Mouse (Mus musculus): ENCODE measurements around the gene Chrna5. TPM values are rescaled to one million over a fixed set of nuclear protein-coding genes. Genes with fewer than 3 reads are reported as not detected.

Chrna5 gene
- polyA plus RNA-seq, 1 experiment from 2014 or later = 4.9 TPM

- Histone ChIP-seq H3K9ac (ENCODE audit: low read depth, low read length) (no peak overlapping the region), H3K4me2 (replicated peaks; ENCODE audit: low read depth, low read length) (no peak overlapping the region), H3K4me1 (replicated peaks; ENCODE audit: control insufficient read depth, insufficient read depth, low read length) (no peaks in the 10 kb centered on the region), H3K9me3 (ENCODE audit: control insufficient read depth, low read length) (no peaks in the 10 kb centered on the region), H3K27me3 (ENCODE audit: control insufficient read depth, insufficient read depth, low read length) (no peaks in the 10 kb centered on the region), H3K36me3 (ENCODE audit: control insufficient read depth, insufficient read depth, low read length) (0 out of 2 replicates have a peak, but pooled peaks cover 2% of the 10 kb centered on the region), H3K27ac (ENCODE audit: low read depth, low read length) (no peak overlapping the region), H3K4me3 (ENCODE audit: low read depth, low read length) (no peak overlapping the region)
- ATAC-seq (ENCODE audit: low FRiP score) (no peak), DNase-seq (ENCODE audit: low spot score) (no peak)
- WGBS = 96% methylated on average over 4 of the region's 4 CpGs
Observed at GRCm38 (mm10) chr9:54961059-54961458, 19.6 kb upstream of the Chrna5 start.

GRCm38 (mm10) chr9:54963669-54964068 lies 17.0 kb upstream of the Chrna5 start:
- H3K27me3 ChIP-seq (ENCODE audit: control insufficient read depth, insufficient read depth, low read length) = no peaks in the 10 kb centered on the region
- ATAC-seq (ENCODE audit: low FRiP score) (no peak), DNase-seq (ENCODE audit: low spot score) (no peak)
- H3K27ac ChIP-seq (ENCODE audit: low read depth, low read length) = no peak overlapping the region
- H3K4me2 ChIP-seq (replicated peaks; ENCODE audit: low read depth, low read length) = no peak overlapping the region
- 0 out of 2 replicates have a peak, but pooled peaks cover 2% of the 10 kb centered on the region for H3K36me3 ChIP-seq (ENCODE audit: control insufficient read depth, insufficient read depth, low read length)
- no peaks in the 10 kb centered on the region for H3K9me3 ChIP-seq (ENCODE audit: control insufficient read depth, low read length)
- no peaks in the 10 kb centered on the region for H3K4me1 ChIP-seq (replicated peaks; ENCODE audit: control insufficient read depth, insufficient read depth, low read length)
- H3K4me3 ChIP-seq (ENCODE audit: low read depth, low read length) = no peak overlapping the region
- no peak overlapping the region for H3K9ac ChIP-seq (ENCODE audit: low read depth, low read length)

- no peaks in the 10 kb centered on the region for H3K4me1 ChIP-seq (replicated peaks; ENCODE audit: control insufficient read depth, insufficient read depth, low read length)
- H3K9ac ChIP-seq (ENCODE audit: low read depth, low read length) = no peak overlapping the region
- no peak overlapping the region for H3K4me2 ChIP-seq (replicated peaks; ENCODE audit: low read depth, low read length)
- H3K36me3 ChIP-seq (ENCODE audit: control insufficient read depth, insufficient read depth, low read length) = no peaks in the 10 kb centered on the region
- ATAC-seq (ENCODE audit: low FRiP score) (no peak), DNase-seq (ENCODE audit: low spot score) (no peak)
- no peak overlapping the region for H3K4me3 ChIP-seq (ENCODE audit: low read depth, low read length)
- 62% methylated on average over 8 of the region's 8 CpGs for WGBS
- H3K9me3 ChIP-seq (ENCODE audit: control insufficient read depth, low read length) = no peaks in the 10 kb centered on the region
- H3K27me3 ChIP-seq (ENCODE audit: control insufficient read depth, insufficient read depth, low read length) = no peaks in the 10 kb centered on the region
- no peak overlapping the region for H3K27ac ChIP-seq (ENCODE audit: low read depth, low read length)
Observed at GRCm38 (mm10) chr9:54969972-54970637, 10.6 kb upstream of the Chrna5 start.

- H3K4me2 ChIP-seq (replicated peaks; ENCODE audit: low read depth, low read length) = peak overlapping the region; percentile 81
- peak; percentile 89 for ATAC-seq (ENCODE audit: low FRiP score)
- 0% methylated on average over 62 of the region's 85 CpGs for WGBS
- H3K9ac ChIP-seq (ENCODE audit: low read depth, low read length) = peak overlapping the region; percentile 58; the same call in 1 of the 2 replicates
- H3K4me3 ChIP-seq (ENCODE audit: low read depth, low read length) = peak overlapping the region; percentile 54
- no peaks in the 10 kb centered on the region for H3K4me1 ChIP-seq (replicated peaks; ENCODE audit: control insufficient read depth, insufficient read depth, low read length)
- H3K27ac ChIP-seq (ENCODE audit: low read depth, low read length) = 0 out of 2 replicates have a peak overlapping the region, but pooled peaks have one; percentile 17
- no peaks in the 10 kb centered on the region for H3K9me3 ChIP-seq (ENCODE audit: control insufficient read depth, low read length)
- no peaks in the 10 kb centered on the region for H3K36me3 ChIP-seq (ENCODE audit: control insufficient read depth, insufficient read depth, low read length)
- peaks cover 13% of the 10 kb centered on the region for H3K27me3 ChIP-seq (ENCODE audit: control insufficient read depth, insufficient read depth, low read length)
- DNase-seq (ENCODE audit: low spot score) = peak; percentile 85
Observed at GRCm38 (mm10) chr9:54981291-54982191, 861 bp downstream of the Chrna5 start.

- H3K4me3 ChIP-seq (ENCODE audit: low read depth, low read length) = peak overlapping the region; percentile 54
- DNase-seq (ENCODE audit: low spot score) (peak; percentile 39), ATAC-seq (ENCODE audit: low FRiP score) (no peak)
- H3K27ac ChIP-seq (ENCODE audit: low read depth, low read length) = no peak overlapping the region
- H3K27me3 ChIP-seq (ENCODE audit: control insufficient read depth, insufficient read depth, low read length) = peaks cover 13% of the 10 kb centered on the region
- H3K9ac ChIP-seq (ENCODE audit: low read depth, low read length) = 0 out of 2 replicates have a peak overlapping the region, but pooled peaks have one; percentile 3
- peak overlapping the region; percentile 81 for H3K4me2 ChIP-seq (replicated peaks; ENCODE audit: low read depth, low read length)
- H3K36me3 ChIP-seq (ENCODE audit: control insufficient read depth, insufficient read depth, low read length) = no peaks in the 10 kb centered on the region
- no peaks in the 10 kb centered on the region for H3K4me1 ChIP-seq (replicated peaks; ENCODE audit: control insufficient read depth, insufficient read depth, low read length)
- H3K9me3 ChIP-seq (ENCODE audit: control insufficient read depth, low read length) = no peaks in the 10 kb centered on the region
- WGBS = 5% methylated on average over 7 of the region's 7 CpGs
Observed at GRCm38 (mm10) chr9:54982401-54982800, 1.7 kb downstream of the Chrna5 start.

- Histone ChIP-seq H3K27me3 (ENCODE audit: control insufficient read depth, insufficient read depth, low read length) (no peaks in the 10 kb centered on the region), H3K9ac (ENCODE audit: low read depth, low read length) (no peak overlapping the region), H3K4me1 (replicated peaks; ENCODE audit: control insufficient read depth, insufficient read depth, low read length) (no peaks in the 10 kb centered on the region), H3K9me3 (ENCODE audit: control insufficient read depth, low read length) (no peaks in the 10 kb centered on the region), H3K36me3 (ENCODE audit: control insufficient read depth, insufficient read depth, low read length) (no peaks in the 10 kb centered on the region), H3K4me2 (replicated peaks; ENCODE audit: low read depth, low read length) (no peak overlapping the region), H3K4me3 (ENCODE audit: low read depth, low read length) (no peak overlapping the region), H3K27ac (ENCODE audit: low read depth, low read length) (no peak overlapping the region)
- no peak for ATAC-seq (ENCODE audit: low FRiP score)
- 86% methylated on average over 3 of the region's 3 CpGs for WGBS
- DNase-seq (ENCODE audit: low spot score) = no peak
Observed at GRCm38 (mm10) chr9:54990362-54990761, 9.7 kb downstream of the Chrna5 start.

GRCm38 (mm10) chr9:54994381-54994780 lies 13.7 kb downstream of the Chrna5 start:
- no peaks in the 10 kb centered on the region for H3K4me1 ChIP-seq (replicated peaks; ENCODE audit: control insufficient read depth, insufficient read depth, low read length)
- no peak overlapping the region for H3K4me2 ChIP-seq (replicated peaks; ENCODE audit: low read depth, low read length)
- H3K27ac ChIP-seq (ENCODE audit: low read depth, low read length) = no peak overlapping the region
- H3K9me3 ChIP-seq (ENCODE audit: control insufficient read depth, low read length) = no peaks in the 10 kb centered on the region
- no peak for DNase-seq (ENCODE audit: low spot score)
- ATAC-seq (ENCODE audit: low FRiP score) = no peak
- no peak overlapping the region for H3K9ac ChIP-seq (ENCODE audit: low read depth, low read length)
- H3K36me3 ChIP-seq (ENCODE audit: control insufficient read depth, insufficient read depth, low read length) = no peaks in the 10 kb centered on the region
- WGBS = 48% methylated on average over 3 of the region's 3 CpGs
- H3K27me3 ChIP-seq (ENCODE audit: control insufficient read depth, insufficient read depth, low read length) = no peaks in the 10 kb centered on the region
- no peak overlapping the region for H3K4me3 ChIP-seq (ENCODE audit: low read depth, low read length)

GRCm38 (mm10) chr9:54995645-54996044 lies 15.0 kb downstream of the Chrna5 start:
- no peak overlapping the region for H3K4me3 ChIP-seq (ENCODE audit: low read depth, low read length)
- no peak overlapping the region for H3K27ac ChIP-seq (ENCODE audit: low read depth, low read length)
- H3K4me1 ChIP-seq (replicated peaks; ENCODE audit: control insufficient read depth, insufficient read depth, low read length) = no peaks in the 10 kb centered on the region
- H3K36me3 ChIP-seq (ENCODE audit: control insufficient read depth, insufficient read depth, low read length) = no peaks in the 10 kb centered on the region
- WGBS = 90% methylated on average over 3 of the region's 3 CpGs
- no peak overlapping the region for H3K4me2 ChIP-seq (replicated peaks; ENCODE audit: low read depth, low read length)
- H3K9me3 ChIP-seq (ENCODE audit: control insufficient read depth, low read length) = no peaks in the 10 kb centered on the region
- no peak for ATAC-seq (ENCODE audit: low FRiP score)
- H3K27me3 ChIP-seq (ENCODE audit: control insufficient read depth, insufficient read depth, low read length) = no peaks in the 10 kb centered on the region
- no peak overlapping the region for H3K9ac ChIP-seq (ENCODE audit: low read depth, low read length)
- no peak for DNase-seq (ENCODE audit: low spot score)
